Mouse (Mus musculus): ENCODE measurements at regions not wholly inside any gene's neighbourhood (a gene's known extent, or its start where the extent isn't known, plus 50 kb on each side); places are given as distances from the start of the nearest gene placed in this dataset.
"Not testable (repeated sequence)": the region's sequence is repeated elsewhere in the genome, so short reads cannot be mapped to it uniquely, and the experiment has no call there.

- no peak for DNase-seq
These were observed 238.1 kb downstream of the Gm5426 start for GRCm38 (mm10) chr10:96374293-96375069.

GRCm38 (mm10) chr10:96375070-96375447, 238.7 kb downstream of the Gm5426 start:
- no peak for DNase-seq

- no peak for DNase-seq
These were observed 239.3 kb upstream of the Btg1 start for GRCm38 (mm10) chr10:96377549-96377948.

GRCm38 (mm10) chr10:96379016-96379771, 237.6 kb upstream of the Btg1 start:
- no peak for DNase-seq

GRCm38 (mm10) chr10:96381664-96382063, 235.1 kb upstream of the Btg1 start:
- no peak for DNase-seq

GRCm38 (mm10) chr10:96391748-96392147, 225.1 kb upstream of the Btg1 start:
- DNase-seq, result no peak

GRCm38 (mm10) chr10:96392836-96393235, 224.0 kb upstream of the Btg1 start:
- DNase-seq, result no peak

GRCm38 (mm10) chr10:96394210-96394609, 222.6 kb upstream of the Btg1 start:
- DNase-seq, result no peak

GRCm38 (mm10) chr10:96395017-96395416, 221.8 kb upstream of the Btg1 start:
- no peak for DNase-seq

- no peak for DNase-seq
These were observed 218.8 kb upstream of the Btg1 start for GRCm38 (mm10) chr10:96397931-96398561.

- no peak for DNase-seq
These were observed 218.1 kb upstream of the Btg1 start for GRCm38 (mm10) chr10:96398562-96399288.

- no peak for DNase-seq
These were observed 217.0 kb upstream of the Btg1 start for GRCm38 (mm10) chr10:96399636-96400400.

GRCm38 (mm10) chr10:96400793-96401192, 216.0 kb upstream of the Btg1 start:
- DNase-seq, result no peak

GRCm38 (mm10) chr10:96406306-96406705, 210.5 kb upstream of the Btg1 start:
- DNase-seq, result no peak

- DNase-seq, result no peak
These were observed 209.0 kb upstream of the Btg1 start for GRCm38 (mm10) chr10:96407846-96408245.

GRCm38 (mm10) chr10:96408250-96408649, 208.6 kb upstream of the Btg1 start:
- DNase-seq, result no peak

- DNase-seq, result no peak
These were observed 206.8 kb upstream of the Btg1 start for GRCm38 (mm10) chr10:96410028-96410427.

- DNase-seq, result no peak
These were observed 202.0 kb upstream of the Btg1 start for GRCm38 (mm10) chr10:96414807-96415206.

- not testable (repeated sequence) for DNase-seq
These were observed 195.3 kb upstream of the Btg1 start for GRCm38 (mm10) chr10:96421506-96421905.

- DNase-seq, result no peak
These were observed 189.4 kb upstream of the Btg1 start for GRCm38 (mm10) chr10:96427407-96427806.

GRCm38 (mm10) chr10:96430142-96430541, 186.7 kb upstream of the Btg1 start:
- DNase-seq, result no peak

- no peak for DNase-seq
These were observed 181.7 kb upstream of the Btg1 start for GRCm38 (mm10) chr10:96435109-96435508.
